Mouse (Mus musculus) mouse embryonic stem cell (cell line): ENCODE measurements around the gene Xrcc6.

Experiments used
- in situ Hi-C, 2 experiments: fragments of 300-500 bp; cut with MboI; formaldehyde crosslinking; loops; 1 replicate in 1 of 2; 3 replicates in 1 of 2; pipeline ENCODE4 v1.14.3; 2019 to 2020; ENCODE audit warnings: low sequenced_read_pairs in 2 of 2, low pct_unique_long_range_greater_than_20kb in 1 of 2, mixed read lengths in 1 of 2; ENCODE audit not compliant: unreplicated experiment in 1 of 2

The Xrcc6 gene

DNA sequence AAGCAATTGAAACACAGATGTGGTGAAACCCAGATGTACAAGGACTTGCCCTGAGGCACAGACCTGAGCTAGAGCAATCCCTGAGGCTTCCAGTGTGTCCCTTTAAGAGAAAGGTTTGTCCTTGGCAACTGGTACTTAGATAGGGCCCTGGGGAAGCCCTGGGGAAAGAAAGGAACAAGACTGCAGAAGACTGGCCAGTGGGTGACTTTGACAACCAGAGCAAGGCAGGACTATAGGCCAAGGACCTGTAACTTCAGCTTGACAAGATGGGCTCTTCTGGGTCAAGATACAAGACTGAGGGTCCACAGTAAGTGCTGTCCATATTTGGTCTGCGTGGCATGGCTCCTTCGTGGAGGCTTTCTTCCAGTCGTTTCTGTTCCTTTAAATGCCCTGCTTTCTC, at the start of gene Xrcc6:
TSS of gene Xrcc6 (plus strand) at position 190 of the 400 bp plus-strand sequence.
- in situ Hi-C loops = loop anchor here in 1 of 2 experiments (5.0 kb wide), 1 partner anchor 35 kb away; no protein-coding TSS in a partner anchor

DNA sequence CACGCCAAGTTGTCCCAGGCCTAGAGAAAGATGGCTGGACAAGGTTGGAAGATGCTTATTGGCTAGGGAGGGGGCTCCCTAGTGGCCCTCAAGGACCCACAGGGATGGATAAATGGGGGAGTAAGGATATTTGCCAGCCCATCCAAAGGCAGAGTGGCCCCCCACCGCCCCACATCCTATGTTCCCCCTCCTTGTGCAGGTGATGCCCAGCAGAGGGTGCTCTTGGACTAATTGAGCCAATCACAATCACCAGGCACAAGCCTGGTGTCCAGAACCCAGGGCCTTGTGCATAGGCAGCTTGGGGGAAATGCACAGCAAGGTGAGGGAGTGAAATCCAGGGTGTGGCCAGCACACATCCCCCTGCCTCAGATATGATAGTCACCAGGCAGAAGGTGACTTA, 49.4 kb upstream of the Xrcc6 start:
- in situ Hi-C loops = no loop called here

DNA sequence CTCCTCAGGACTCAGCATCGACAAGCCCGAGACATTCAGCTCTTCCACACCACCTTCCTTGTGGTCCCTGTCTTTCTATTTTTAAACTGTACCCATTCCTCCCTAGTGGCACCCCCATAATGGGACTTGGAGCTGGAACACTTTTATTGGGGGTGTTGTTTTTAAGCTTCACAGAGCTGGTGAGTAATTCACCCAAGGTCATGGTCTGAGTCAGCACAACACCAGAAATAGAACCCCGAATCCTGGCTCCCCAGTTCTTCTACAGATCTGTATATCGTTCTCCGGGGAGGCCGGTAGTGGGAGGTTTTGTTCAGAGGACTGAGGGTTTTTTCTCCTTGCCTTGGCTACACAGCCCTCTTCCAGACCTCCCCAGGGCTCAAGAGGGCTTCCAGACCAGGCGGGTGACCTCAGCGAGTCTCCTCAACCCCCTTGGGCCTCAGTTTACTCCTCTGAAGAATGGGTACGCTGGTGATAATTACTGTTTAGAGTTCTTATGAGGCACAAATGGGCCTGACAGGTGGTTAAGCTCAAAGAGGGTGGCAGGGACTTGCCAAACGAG, 48.4 kb upstream of the Xrcc6 start:
- in situ Hi-C loops = no loop called here

DNA sequence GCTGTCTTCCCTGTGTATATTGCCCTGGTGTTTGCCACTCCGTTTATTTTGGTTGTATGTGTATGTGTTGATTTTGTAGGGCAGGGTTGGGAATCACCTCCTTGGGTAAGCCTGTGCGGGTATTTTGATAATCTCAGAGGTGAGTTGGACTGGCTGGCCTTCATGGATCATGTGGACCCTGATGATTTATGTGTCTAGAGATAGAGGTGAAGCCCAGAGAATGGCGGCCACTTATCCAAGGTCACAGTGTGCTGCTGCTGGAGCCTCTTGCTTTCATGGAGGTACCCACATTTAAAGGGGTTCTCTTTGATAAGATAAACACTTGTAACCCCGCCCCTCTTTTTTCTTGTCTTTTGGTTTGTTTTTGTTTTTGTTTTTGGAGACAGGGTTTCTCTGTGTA, 47.9 kb upstream of the Xrcc6 start:
- in situ Hi-C loops = no loop called here

DNA sequence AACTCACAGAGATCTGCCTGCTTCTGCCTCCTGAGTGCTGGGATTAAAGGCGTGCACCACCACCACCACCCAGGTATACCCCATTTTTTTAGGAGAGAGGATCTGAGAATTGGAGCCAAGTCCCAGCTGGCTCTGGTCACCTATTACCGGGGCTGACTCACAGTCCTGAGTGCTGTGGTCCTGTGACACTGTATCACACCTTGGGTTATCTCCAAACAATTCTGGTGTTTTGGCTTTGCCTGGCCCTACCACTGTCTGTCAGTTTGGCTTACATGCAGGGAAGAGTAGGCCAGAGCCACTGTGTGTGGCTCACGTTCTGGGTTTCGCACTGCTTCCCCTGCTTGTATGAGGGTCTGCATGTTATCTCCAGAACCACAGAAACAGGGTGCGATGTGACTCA, 47.4 kb upstream of the Xrcc6 start:
- in situ Hi-C loops = no loop called here

DNA sequence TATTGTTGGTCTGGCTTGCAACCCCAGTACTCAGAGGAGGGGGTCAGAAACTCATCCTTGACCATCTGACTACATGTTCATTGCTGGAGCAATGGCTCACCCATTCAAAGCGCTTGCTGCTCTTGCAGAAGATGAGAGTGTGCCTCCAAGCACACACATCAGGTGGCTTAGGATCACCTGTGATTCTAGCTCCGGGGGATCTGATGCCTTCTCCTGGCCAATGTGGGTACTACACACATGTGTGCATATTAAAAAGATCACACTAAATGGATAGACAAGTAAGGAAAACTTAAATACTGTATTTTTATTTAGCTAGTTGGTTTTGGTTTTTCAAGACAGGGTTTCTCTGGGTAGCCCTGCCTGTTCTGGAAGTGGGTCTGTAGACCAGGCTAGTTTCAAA, 46.6 kb upstream of the Xrcc6 start:
- in situ Hi-C loops = no loop called here

DNA sequence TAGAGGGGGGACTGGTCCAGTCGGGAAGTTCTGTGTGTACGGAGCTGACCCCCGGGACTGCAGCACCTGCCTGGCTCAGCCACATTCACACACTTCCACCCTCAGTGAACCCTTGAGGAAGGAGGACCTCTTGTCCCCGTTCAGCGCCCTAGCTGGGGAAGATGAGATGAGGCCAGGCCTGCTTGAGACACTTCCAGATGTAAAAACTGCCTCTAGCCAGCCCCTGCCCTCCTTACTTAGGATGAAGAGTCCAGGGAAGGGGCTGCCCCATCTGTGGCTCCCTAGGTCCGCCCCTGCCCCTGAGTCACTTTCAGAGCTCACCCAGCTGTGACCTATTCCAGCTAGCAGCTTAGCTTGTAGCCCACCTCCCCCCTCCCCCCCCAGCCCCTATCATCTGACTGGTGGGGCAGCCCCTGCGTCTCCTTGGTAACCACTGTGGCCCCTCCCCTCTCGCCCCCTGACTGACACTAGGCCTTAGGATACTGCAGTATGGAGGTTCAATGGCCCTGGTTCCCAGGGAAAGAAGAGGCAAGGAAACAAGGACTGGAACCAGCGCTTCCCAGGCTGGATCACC, 44.4 kb upstream of the Xrcc6 start:
- in situ Hi-C loops = no loop called here

DNA sequence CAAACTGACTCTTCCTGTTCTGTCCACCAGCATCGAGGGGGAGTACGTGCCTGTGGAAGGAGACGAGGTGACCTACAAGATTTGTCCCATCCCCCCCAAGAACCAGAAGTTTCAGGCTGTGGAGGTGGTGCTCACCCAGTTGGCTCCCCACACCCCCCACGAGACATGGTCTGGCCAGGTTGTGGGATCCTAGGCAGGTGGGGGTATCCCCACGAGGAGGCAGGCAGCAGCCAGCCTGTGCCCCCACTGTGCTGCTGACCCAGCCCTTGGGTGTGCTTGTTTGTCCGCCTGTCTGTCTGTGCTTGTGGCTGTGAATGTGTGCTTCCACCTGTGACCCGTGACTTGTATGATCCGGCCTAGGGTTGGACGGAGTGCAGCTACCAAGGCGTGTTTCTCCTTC, 38.6 kb upstream of the Xrcc6 start:
- in situ Hi-C loops = no loop called here

DNA sequence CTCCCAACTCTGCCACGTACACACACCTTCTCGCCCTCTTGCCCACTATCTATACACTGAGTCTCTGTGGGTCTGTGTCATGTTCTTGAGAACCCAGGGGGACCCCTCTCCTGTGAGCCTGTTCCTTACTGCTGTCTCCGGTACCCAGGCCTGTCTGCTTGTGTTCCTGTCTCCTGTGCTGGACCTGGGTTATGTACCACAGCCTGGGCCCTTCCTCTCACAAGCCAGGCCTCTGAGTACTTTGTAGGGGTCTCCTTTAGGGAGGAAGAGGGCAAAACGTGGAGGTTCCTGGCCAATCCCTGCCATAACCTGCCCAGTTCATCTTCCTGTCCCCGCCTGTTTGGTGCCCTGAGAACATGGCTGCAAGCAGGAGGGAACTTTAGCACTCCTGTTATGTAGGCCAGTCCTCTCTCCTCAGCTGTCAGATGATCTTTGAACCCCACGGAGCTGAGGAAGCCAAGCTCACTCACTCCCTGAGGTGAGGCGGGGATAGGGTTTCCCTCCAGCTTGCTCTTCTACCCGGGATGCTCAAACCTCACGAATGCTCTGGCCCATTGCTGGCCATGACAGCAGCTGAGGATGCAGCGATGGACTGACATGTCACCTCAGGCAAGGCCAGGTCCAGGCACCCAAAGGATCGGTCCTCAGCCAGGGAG, 38.0 kb upstream of the Xrcc6 start:
- in situ Hi-C loops = loop anchor here in 1 of 2 experiments (5.0 kb wide), 1 partner anchor 38 kb away; the partner anchor contains the start of gene Xrcc6

DNA sequence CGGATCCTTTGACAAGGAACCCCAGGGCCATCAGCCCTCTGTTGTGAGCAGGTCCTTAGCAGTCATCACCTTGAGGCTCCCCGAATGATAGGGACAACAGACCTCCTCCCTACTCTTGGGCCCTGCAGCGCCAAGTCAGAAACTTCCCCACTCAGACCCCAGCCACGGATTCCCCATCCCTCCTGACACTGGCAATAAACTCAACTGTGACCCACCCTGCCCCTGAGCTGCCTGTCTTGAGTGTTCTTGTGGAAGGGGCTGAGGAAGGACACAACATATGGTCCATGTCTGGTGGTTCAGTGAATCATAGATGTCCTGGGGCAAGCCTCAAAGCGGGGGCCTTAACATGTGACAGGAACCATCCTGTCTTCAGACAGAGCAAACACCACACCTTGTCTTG, 36.9 kb upstream of the Xrcc6 start:
- in situ Hi-C loops = loop anchor here in 1 of 2 experiments (5.0 kb wide), 1 partner anchor 37 kb away; the partner anchor contains the start of gene Xrcc6

DNA sequence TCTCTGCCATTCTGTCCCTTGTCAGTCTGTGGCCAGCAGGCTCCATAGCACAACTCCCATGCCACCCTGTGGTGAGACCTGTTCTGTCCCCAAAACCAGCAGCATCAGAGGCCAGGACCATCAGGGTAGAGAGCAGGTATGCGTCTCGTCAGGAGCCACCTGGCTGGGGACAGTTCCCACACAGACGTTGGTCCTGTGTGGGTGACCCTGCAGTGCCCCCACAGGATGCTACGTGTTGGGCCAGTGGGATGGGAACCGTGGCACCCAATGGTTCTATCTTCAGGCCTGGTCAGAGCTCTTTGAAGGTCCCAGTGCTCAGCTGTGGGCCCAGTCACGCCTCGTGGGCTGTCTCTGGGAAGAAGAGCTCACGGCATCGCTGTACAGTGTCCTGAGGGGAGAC, 36.5 kb upstream of the Xrcc6 start:
- in situ Hi-C loops = loop anchor here in 1 of 2 experiments (5.0 kb wide), 1 partner anchor 36 kb away; the partner anchor contains the start of gene Xrcc6

DNA sequence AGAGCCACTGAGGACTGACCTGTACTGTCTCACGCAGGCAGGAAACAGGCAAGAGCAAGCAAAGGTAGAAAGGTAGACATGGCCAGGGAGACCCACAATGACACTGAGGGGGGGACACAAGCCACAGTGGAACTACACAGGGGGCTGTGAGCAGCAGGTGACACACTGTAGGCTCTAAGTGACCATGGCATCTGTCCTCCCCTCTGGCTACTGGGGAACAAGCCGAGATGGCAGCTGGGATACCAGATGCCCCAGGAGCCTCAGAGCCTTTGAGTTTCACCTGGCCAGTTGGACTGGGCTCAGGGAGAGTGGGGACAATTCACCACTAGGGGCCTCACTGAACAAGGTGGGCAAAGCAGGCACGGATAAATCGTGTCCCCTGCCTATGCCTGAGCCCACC, 35.3 kb upstream of the Xrcc6 start:
- in situ Hi-C loops = loop anchor here in 1 of 2 experiments (5.0 kb wide), 1 partner anchor 35 kb away; the partner anchor contains the start of gene Xrcc6

DNA sequence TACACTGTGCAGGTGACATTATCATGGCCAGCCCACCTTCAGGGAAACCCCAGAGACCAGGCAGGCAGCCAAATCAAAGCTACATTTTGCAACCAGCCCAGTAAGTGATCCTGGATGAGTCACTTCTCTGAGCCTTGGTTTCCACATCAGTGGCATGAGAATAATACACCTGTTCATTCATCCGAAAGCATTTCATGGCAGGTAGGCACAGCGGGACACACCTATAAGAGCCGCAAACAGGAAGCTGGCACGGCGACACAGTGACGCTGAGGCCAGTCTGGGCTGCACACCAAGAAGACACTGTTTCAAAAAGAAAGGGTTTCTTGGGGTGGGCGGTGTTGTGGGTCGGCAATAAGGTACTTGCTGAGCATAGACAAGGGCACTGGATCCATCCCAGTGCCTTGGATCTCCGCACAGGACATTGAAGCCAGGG, 33.5 kb upstream of the Xrcc6 start:
- in situ Hi-C loops = loop anchor here in 1 of 2 experiments (5.0 kb wide), 1 partner anchor 33 kb away; the partner anchor contains the start of gene Xrcc6

DNA sequence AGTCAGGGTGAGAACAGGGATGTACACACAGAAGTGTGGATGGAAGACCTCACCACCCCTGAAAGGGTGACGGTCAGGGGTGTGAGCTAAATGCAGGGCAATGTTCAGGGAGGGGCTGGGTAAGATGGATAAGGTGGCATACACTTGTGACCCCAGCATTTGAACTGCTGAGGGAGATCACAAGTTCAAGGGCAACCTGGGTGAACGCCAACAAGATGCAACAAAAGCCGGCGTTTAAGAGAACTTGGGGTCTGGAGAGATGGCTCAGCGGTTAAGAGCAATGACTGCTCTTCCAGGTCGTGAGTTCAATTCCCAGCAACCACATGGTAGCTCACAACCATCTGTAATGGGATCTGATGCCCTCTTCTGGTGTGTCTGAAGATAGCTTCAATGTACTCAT, 32.9 kb upstream of the Xrcc6 start:
- in situ Hi-C loops = loop anchor here (5.0 kb wide), 2 partner anchors 33 to 38 kb away; partner anchors contain the start of gene Xrcc6 (in 1 of the 2)

DNA sequence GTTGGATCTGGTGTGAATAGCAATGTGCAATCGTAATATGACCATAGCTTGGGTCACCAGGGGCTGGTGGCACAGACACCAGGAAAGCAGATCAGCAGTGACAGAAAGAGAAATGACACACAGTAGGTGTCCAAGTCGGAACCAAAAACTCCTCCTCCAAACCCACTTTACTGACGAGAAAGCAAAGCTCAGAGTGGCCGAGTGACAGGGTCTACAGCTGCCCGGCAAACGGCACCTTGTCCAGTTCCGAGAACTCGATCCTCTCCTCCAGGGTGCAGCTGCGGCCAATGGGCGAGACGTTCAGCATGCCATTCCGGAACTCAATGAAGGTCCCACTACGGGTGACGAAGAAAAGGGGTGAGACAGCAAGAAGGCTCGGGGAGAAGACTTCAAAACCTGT, 32.2 kb upstream of the Xrcc6 start:
- in situ Hi-C loops = loop anchor here in 1 of 2 experiments (5.0 kb wide), 1 partner anchor 37 kb away; no protein-coding TSS in a partner anchor

DNA sequence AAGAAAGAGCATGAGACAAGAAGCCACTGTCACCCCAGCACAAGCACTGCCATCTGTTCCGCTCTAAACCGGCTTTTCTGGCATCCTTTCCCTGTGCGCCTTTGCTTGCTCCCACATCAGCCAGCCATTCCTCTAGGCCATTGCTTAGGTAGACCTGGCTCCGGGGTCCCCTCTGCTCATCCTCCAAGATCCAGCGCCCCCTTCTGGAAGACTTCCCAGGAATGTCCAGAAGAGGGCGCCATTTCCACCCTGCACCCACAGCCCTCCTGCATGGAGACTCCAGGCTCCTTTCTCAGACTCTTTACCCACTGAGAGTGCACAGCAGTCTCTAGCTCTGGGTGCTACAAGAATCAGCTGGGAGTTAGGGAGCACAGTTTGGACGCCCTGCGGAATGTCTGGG, 31.2 kb upstream of the Xrcc6 start:
- in situ Hi-C loops = loop anchor here in 1 of 2 experiments (5.0 kb wide), 1 partner anchor 36 kb away; no protein-coding TSS in a partner anchor

DNA sequence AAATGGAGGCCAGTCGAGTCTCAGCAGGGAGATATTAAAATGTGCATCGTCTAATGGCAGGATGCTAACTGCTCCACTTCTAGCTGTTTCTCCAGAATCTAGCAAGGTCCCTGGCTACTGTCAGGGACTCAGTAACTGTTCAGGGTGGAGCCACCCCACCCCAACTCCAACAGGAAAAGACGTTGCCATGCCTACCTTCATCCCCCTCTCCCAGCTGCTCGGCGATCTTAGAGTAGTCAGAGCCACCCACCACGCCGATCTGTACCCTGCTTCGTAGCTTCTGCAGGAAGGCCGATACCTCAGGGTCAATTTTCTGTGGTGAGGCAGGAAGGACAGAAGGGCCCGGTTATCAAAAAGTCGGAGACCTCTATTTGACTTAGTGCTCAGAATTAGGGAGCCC, 30.0 kb upstream of the Xrcc6 start:
- in situ Hi-C loops = loop anchor here in 1 of 2 experiments (5.0 kb wide), 1 partner anchor 35 kb away; no protein-coding TSS in a partner anchor

DNA sequence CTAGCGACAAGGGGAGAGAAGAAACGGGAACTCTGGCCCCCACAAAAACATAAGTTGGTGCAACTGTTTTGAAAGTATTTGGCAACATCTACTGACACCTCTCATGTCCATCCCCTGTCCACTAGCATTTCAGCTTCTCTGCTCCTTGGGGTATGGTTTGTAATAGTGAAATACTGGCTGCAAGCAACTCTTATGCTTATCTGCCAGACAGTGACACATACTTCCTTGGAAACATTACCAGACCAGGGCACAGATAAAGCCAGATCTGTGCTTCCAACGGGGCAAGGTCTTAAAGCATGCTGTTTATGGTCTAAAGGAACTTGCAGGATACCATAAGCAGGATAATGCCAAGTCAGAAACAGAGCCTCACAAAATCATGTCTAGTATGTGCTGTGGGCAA, 28.7 kb upstream of the Xrcc6 start:
- in situ Hi-C loops = loop anchor here in 1 of 2 experiments (5.0 kb wide), 1 partner anchor 33 kb away; no protein-coding TSS in a partner anchor
